Mouse (Mus musculus) C2C12 (cell line): Measurements from ENCODE around the gene Scoc.

Experiments
- CEBPB ChIP-seq: IDR thresholded peaks from one replicate; pipeline ENCODE4 v1.6.1; 2011; ENCODE audit warnings: low read depth, mild to moderate bottlenecking, control low read depth, moderate library complexity
- CTCF ChIP-seq: IDR thresholded peaks from one replicate; pipeline ENCODE4 v1.5.1; 2011; ENCODE audit not compliant: control insufficient read depth, insufficient read depth, insufficient read length
- FOSL1 ChIP-seq: IDR thresholded peaks from one replicate; pipeline ENCODE4 v1.8.0; 2011; ENCODE audit warnings: mild to moderate bottlenecking, low read length; ENCODE audit not compliant: poor library complexity, insufficient read depth, severe bottlenecking
- MAX ChIP-seq: IDR thresholded peaks from one replicate; pipeline ENCODE4 v1.6.1; 2011; ENCODE audit warnings: mild to moderate bottlenecking, control low read depth
- MYOD1 ChIP-seq: IDR thresholded peaks from one replicate; pipeline ENCODE4 v1.6.1; 2011; ENCODE audit warnings: low read depth; ENCODE audit not compliant: control insufficient read depth, insufficient read length
- MYOG ChIP-seq: IDR thresholded peaks from one replicate; pipeline ENCODE4 v1.6.1; 2011; ENCODE audit not compliant: control insufficient read depth, insufficient read length; ENCODE audit errors: extremely low read depth
- USF1 ChIP-seq: IDR thresholded peaks from one replicate; pipeline ENCODE4 v1.6.1; 2011; ENCODE audit warnings: low read depth, mild to moderate bottlenecking, control low read depth, moderate library complexity

DNA sequence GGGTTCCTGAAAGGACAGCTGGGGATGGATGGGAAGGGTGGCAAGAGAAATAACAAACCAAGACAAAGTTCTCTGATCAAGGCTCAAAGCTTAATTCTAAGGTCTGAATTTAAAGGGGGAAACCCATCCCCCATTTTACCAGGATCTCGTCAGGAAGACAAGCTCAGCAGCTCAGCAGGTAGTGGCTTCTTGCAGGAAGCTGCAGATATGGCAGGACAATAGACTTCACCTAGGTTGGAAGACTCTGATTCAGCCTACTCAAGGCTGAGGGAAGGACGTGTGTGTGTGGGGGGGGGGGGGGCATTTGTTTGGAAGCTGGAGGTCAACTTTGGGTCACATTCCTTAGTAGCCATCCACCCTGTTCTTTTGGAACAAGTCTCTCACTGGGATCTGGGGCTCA is 75.3 kb downstream of the Scoc start:
- no peak for TF ChIP-seq CTCF
- TF ChIP-seq MAX, result no peak
- TF ChIP-seq FOSL1, result no peak
- TF ChIP-seq USF1, result no peak
- no peak for TF ChIP-seq CEBPB
- TF ChIP-seq MYOD1, result no peak
- TF ChIP-seq MYOG, result no peak
